Mouse (Mus musculus) testis, postnatal 10 days (tissue): ENCODE measurements around the gene Gm7980.
"Not testable (repeated sequence)": the region's sequence is repeated elsewhere in the genome, so short reads cannot be mapped to it uniquely, and the experiment has no call there.

Experiments
- DNase-seq: peaks from one replicate; pipeline ENCODE4 v3.0.0; 2021; ENCODE audit warnings: low spot score

The Gm7980 gene

DNA sequence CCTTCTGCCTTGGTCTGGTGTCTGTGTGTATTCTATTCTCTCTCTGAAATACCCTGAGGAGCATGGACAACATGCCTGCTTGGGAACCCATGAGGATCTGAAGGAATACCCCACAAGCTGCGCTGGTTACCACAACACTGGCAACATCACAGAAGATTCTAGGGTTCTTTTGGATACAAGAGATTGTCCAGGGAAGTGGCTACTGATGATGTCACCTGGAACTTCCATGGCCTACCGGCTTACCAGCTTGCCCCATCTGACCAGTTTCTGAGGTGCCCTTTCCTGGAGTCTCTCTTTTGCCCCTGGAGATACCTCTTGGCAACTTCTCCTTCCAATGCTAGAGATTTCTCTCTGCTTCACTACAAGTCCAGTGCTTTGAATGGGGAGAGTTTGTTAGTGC lies at the start of gene Gm7980:
Gm7980 (minus strand) TSS at position 101 of the 400 bp plus-strand sequence.
- DNase-seq = not testable (repeated sequence)

- DNase-seq = not testable (repeated sequence)
Observed at GRCm38 (mm10) chr14:41943695-41944094, 36.6 kb upstream of the Gm7980 start, which contains the start of gene 1700024B05Rik. Gene 1700024B05Rik, plus strand, starts transcription at chr14:41943995.

DNA sequence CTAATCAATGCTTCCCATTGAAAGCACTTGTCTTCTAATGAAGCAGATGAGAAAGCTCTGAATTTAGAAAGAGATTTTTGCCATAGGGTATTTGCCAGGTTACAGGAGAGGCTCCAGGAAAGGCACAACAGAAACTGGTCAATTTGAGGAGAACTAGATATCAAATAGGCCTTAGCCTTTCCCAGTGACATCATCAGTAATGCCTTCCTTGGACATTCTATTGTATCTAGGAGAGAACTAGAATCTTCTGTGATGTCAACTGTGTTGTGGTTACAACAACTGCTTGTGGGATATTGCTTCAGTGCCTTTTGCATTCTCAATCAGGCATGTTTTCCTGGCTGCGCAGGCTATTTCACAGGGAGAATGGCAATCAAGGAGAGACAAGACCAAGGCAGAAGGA lies 17.6 kb upstream of the Gm7980 start, which contains the start of gene 1700049E17Rik1:
1700049E17Rik1 (plus strand) TSS at position 301 of the 400 bp plus-strand sequence.
- not testable (repeated sequence) for DNase-seq
